Mouse (Mus musculus) forebrain, embryonic 12.5 days (tissue): ENCODE results near the gene Klf12. TPM values are rescaled to one million over a fixed set of nuclear protein-coding genes. Genes with fewer than 3 reads are reported as not detected.

ENCODE experiments used
- ATAC-seq: fragments of 200-750 bp; cut with Nextera tagmentation; 2 replicates; pipeline ENCODE4 v1.8.0; 2017; ENCODE audit warnings: moderate TSS enrichment; ENCODE audit not compliant: low FRiP score
- H3K27ac ChIP-seq: fragments of 300-500 bp; sonication (generic); 2 replicates; pipeline ENCODE4 v1.5.1; 2016; ENCODE audit warnings: mild to moderate bottlenecking
- H3K27me3 ChIP-seq: fragments of 300-500 bp; sonication (generic); 2 replicates; pipeline ENCODE4 v1.6.1; 2016; ENCODE audit warnings: mild to moderate bottlenecking
- H3K36me3 ChIP-seq: fragments of 300-500 bp; sonication (generic); replicated peaks from 2 replicates; pipeline ENCODE4 v1.6.1; 2016; ENCODE audit warnings: mild to moderate bottlenecking
- H3K4me1 ChIP-seq: fragments of 300-500 bp; sonication (generic); 2 replicates; pipeline ENCODE4 v1.6.1; 2016
- H3K4me2 ChIP-seq: fragments of 300-500 bp; sonication (generic); 2 replicates; pipeline ENCODE4 v1.6.1; 2016; ENCODE audit warnings: mild to moderate bottlenecking, moderate library complexity
- H3K4me3 ChIP-seq: fragments of 300-500 bp; sonication (generic); replicated peaks from 2 replicates; pipeline ENCODE4 v1.5.1; 2016; ENCODE audit warnings: mild to moderate bottlenecking
- H3K9ac ChIP-seq: fragments of 300-500 bp; sonication (generic); 2 replicates; pipeline ENCODE4 v1.6.1; 2016; ENCODE audit warnings: mild to moderate bottlenecking
- H3K9me3 ChIP-seq: fragments of 300-500 bp; sonication (generic); 2 replicates; pipeline ENCODE4 v1.6.1; 2016
- WGBS: fragments of 180-500 bp; shearing (Covaris S2); methylation state at CpG from one replicate; pipeline ENCODE4 v1.1.7; 2016; 5-methylcytosine and 5-hydroxymethylcytosine counted together
- polyA plus RNA-seq: library from polyadenylated mRNA; unstranded; fragments of >200 nt; fragmentation: Nextera tagmentation; extraction: Ambion mirVana; gene quantifications from 2 replicates; pipeline ENCODE4 v1.2.1, GENCODE M21; 2016

Gene Klf12
- polyA plus RNA-seq, 1 experiment from 2014 or later, result 45.7 TPM

- Histone ChIP-seq H3K4me3 (peak overlapping the region; percentile 55), H3K27me3 (no peaks in the 10 kb centered on the region), H3K4me1 (peaks cover 27% of the 10 kb centered on the region), H3K27ac (peak overlapping the region; percentile 98), H3K36me3 (0 out of 2 replicates have a peak, but pooled peaks cover under 1% of the 10 kb centered on the region), H3K4me2 (peak overlapping the region; percentile 75), H3K9me3 (peaks cover 1% of the 10 kb centered on the region), H3K9ac (peak overlapping the region; percentile 75)
- under 1% methylated on average over 40 of the region's 48 CpGs for WGBS
- peak; percentile 90 for ATAC-seq
Measured at GRCm38 (mm10) chr14:100284861-100285655, 579 bp upstream of the Klf12 start.

DNA sequence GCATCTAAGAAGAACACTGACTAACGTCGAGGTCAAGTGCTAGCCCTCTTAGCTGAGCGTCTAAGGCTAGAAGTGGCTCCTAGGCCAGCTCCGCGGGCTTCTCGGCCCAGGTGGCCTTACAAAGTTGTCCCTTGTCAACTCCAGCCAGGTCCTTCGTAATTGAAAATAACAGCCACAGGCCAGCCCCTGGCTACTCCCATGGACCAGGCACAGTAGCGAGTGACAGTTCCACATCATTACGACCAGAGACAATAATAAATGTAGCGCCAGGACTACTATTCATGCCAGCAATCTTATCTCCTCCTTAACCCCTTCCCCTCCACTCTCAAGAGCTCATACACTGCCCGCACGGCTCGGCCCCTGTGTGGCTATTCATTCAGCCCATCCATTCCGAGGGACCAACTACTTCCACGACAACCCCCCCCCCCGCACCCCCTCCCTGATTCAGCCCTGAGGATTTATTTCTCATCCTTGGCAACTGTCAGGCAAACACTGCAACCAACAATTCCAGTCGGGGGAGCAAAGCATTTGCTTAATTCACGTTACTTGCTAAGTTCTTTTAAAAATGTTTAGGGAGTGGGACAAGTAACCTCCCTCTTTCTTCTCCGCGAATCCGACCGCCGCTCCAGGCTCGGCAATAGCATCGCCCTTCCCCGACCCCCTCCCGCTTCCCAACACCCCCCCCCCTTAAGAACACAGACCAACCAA is 914 bp downstream of the Klf12 start:
- H3K4me2 ChIP-seq, result peak overlapping the region; percentile 75
- H3K27ac ChIP-seq, result peak overlapping the region; percentile 98
- no peaks in the 10 kb centered on the region for H3K27me3 ChIP-seq
- H3K4me3 ChIP-seq, result peak overlapping the region; percentile 55
- H3K36me3 ChIP-seq, result 0 out of 2 replicates have a peak, but pooled peaks cover 2% of the 10 kb centered on the region
- peak overlapping the region; percentile 75 for H3K9ac ChIP-seq
- H3K9me3 ChIP-seq, result peaks cover 7% of the 10 kb centered on the region
- ATAC-seq, result peak; percentile 5; the same call in 1 of the 2 replicates
- 0% methylated on average over 27 of the region's 27 CpGs for WGBS
- H3K4me1 ChIP-seq, result peaks cover 27% of the 10 kb centered on the region

GRCm38 (mm10) chr14:100282651-100283050 is 1.8 kb downstream of the Klf12 start:
- H3K27ac ChIP-seq, result 0 out of 2 replicates have a peak overlapping the region, but pooled peaks have one; percentile 36
- WGBS, result 5% methylated on average over 7 of the region's 7 CpGs
- peaks cover 27% of the 10 kb centered on the region for H3K4me1 ChIP-seq
- H3K4me3 ChIP-seq, result peak overlapping the region; percentile 55
- H3K9ac ChIP-seq, result peak overlapping the region; percentile 75
- 0 out of 2 replicates have a peak, but pooled peaks cover 2% of the 10 kb centered on the region for H3K36me3 ChIP-seq
- H3K27me3 ChIP-seq, result no peaks in the 10 kb centered on the region
- no peak for ATAC-seq
- H3K4me2 ChIP-seq, result peak overlapping the region; percentile 75
- peaks cover 7% of the 10 kb centered on the region for H3K9me3 ChIP-seq

DNA sequence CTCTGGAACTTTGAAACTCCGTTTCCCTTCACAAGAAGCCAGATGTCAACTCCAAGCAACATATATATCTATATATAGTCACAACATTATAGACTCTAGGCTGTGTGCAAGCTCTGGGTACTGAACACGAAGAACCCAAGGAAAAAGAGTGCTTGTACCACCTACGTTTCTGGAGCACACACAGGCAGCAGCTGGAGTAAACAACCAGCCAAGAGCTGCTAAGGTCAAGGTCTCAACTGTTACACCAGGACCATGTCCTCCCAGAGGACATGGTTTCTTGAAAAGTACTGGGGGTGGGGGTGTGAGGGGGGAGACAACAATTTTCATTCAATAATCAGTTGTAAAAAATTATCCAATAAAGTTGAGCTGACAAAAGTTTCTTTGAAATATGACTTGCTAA is 2.7 kb downstream of the Klf12 start:
- no peak for ATAC-seq
- Histone ChIP-seq H3K4me1 (peaks cover 23% of the 10 kb centered on the region), H3K27ac (no peak overlapping the region), H3K9ac (no peak overlapping the region), H3K27me3 (no peaks in the 10 kb centered on the region), H3K4me3 (no peak overlapping the region), H3K9me3 (peaks cover 7% of the 10 kb centered on the region), H3K36me3 (0 out of 2 replicates have a peak, but pooled peaks cover 2% of the 10 kb centered on the region), H3K4me2 (peak overlapping the region; percentile 24)
- WGBS, result 69% methylated on average over 3 of the region's 3 CpGs

DNA sequence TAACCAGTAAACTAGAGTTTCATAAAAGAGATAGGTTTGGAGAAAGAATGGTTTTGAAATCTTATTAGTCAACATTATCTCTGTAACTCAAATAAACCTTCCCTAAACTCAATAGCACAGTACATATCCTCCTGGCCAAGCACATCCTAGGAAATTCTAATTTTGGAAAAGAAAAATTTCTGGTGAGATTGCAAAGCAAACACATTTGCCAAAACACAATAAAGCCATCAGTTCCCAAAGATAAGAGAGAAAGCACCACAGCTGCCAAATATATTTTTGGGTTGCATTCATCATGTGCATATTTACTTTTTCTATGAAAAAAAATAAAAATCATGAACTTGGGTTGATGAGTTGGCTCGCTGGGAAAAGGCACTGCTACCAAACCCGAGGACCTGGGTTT is 10.3 kb downstream of the Klf12 start:
- Histone ChIP-seq H3K9me3 (no peaks in the 10 kb centered on the region), H3K36me3 (no peaks in the 10 kb centered on the region), H3K9ac (no peak overlapping the region), H3K4me1 (0 out of 2 replicates have a peak, but pooled peaks cover 3% of the 10 kb centered on the region), H3K27ac (no peak overlapping the region), H3K4me2 (no peak overlapping the region), H3K4me3 (no peak overlapping the region), H3K27me3 (no peaks in the 10 kb centered on the region)
- ATAC-seq, result no peak
- 88% methylated on average over 2 of the region's 2 CpGs for WGBS

GRCm38 (mm10) chr14:100260531-100260930 is 23.9 kb downstream of the Klf12 start:
- no peaks in the 10 kb centered on the region for H3K9me3 ChIP-seq
- no peak overlapping the region for H3K27ac ChIP-seq
- 86% methylated on average over 4 of the region's 4 CpGs for WGBS
- H3K36me3 ChIP-seq, result no peaks in the 10 kb centered on the region
- no peak overlapping the region for H3K9ac ChIP-seq
- H3K4me1 ChIP-seq, result 0 out of 2 replicates have a peak, but pooled peaks cover 5% of the 10 kb centered on the region
- no peak overlapping the region for H3K4me2 ChIP-seq
- H3K4me3 ChIP-seq, result no peak overlapping the region
- no peaks in the 10 kb centered on the region for H3K27me3 ChIP-seq
- ATAC-seq, result no peak

- peaks cover 4% of the 10 kb centered on the region; the same call in 1 of the 2 replicates for H3K36me3 ChIP-seq
- H3K9ac ChIP-seq, result no peak overlapping the region
- no peak overlapping the region for H3K4me3 ChIP-seq
- WGBS, result 92% methylated on average over 5 of the region's 5 CpGs
- ATAC-seq, result no peak
- no peak overlapping the region for H3K4me2 ChIP-seq
- no peaks in the 10 kb centered on the region for H3K27me3 ChIP-seq
- H3K27ac ChIP-seq, result no peak overlapping the region
- H3K4me1 ChIP-seq, result peaks cover 7% of the 10 kb centered on the region
- H3K9me3 ChIP-seq, result no peaks in the 10 kb centered on the region
Measured at GRCm38 (mm10) chr14:100243046-100243445, 41.4 kb downstream of the Klf12 start.

DNA sequence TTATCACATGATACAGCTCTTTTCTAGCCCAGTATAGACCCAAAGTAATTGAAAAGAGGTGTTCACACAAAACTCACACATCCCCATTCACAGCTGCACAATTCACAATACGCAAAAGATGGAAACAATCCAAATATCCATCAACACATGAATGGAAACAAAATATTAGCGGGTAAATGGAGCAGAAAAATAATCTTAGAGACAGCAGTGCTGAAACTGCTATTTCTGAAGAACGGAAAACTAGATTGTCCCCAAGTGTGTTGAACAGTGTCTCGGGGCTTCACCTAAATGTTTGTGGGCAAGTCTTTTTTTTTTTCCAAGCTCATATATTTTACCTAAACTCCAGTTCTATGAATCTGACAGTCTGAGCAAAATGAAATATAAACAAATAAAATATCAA is 44.6 kb downstream of the Klf12 start:
- no peak overlapping the region for H3K27ac ChIP-seq
- no peak for ATAC-seq
- peaks cover 4% of the 10 kb centered on the region; the same call in 1 of the 2 replicates for H3K36me3 ChIP-seq
- peaks cover 7% of the 10 kb centered on the region for H3K4me1 ChIP-seq
- H3K9ac ChIP-seq, result no peak overlapping the region
- no peaks in the 10 kb centered on the region for H3K9me3 ChIP-seq
- WGBS, result 90% methylated on average over 4 of the region's 4 CpGs
- no peak overlapping the region for H3K4me2 ChIP-seq
- no peak overlapping the region for H3K4me3 ChIP-seq
- no peaks in the 10 kb centered on the region for H3K27me3 ChIP-seq

DNA sequence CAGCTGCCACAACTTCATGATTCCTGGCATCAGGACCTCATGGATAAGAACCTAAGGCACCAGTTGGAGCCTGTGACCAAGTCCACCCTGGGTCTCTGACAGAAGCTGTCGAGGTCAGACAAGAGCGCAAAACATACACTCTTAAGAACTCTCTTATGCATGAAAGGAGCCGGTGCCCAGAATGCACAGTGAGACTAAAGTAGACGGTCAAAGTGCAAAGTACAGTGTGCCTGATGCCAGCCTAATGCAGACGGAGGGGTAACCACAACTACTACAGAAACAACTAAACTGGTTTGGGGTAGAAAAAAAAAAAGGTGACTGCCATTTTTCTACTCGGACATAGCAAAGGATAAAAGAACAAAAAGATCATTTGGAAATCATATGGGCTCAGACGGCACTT is 47.7 kb downstream of the Klf12 start:
- Histone ChIP-seq H3K4me2 (no peak overlapping the region), H3K9me3 (no peaks in the 10 kb centered on the region), H3K27me3 (no peaks in the 10 kb centered on the region), H3K9ac (no peak overlapping the region), H3K4me3 (no peak overlapping the region), H3K4me1 (no peaks in the 10 kb centered on the region), H3K36me3 (peaks cover 4% of the 10 kb centered on the region; the same call in 1 of the 2 replicates), H3K27ac (no peak overlapping the region)
- no peak for ATAC-seq
- WGBS, result 88% methylated on average over 7 of the region's 7 CpGs

- no peak overlapping the region for H3K4me2 ChIP-seq
- no peaks in the 10 kb centered on the region for H3K27me3 ChIP-seq
- H3K4me3 ChIP-seq, result no peak overlapping the region
- no peak for ATAC-seq
- no peaks in the 10 kb centered on the region for H3K9me3 ChIP-seq
- peaks cover 4% of the 10 kb centered on the region; the same call in 1 of the 2 replicates for H3K36me3 ChIP-seq
- H3K27ac ChIP-seq, result no peak overlapping the region
- 45% methylated on average over 3 of the region's 3 CpGs for WGBS
- H3K4me1 ChIP-seq, result no peaks in the 10 kb centered on the region
- H3K9ac ChIP-seq, result no peak overlapping the region
Measured at GRCm38 (mm10) chr14:100235746-100236145, 48.7 kb downstream of the Klf12 start.

DNA sequence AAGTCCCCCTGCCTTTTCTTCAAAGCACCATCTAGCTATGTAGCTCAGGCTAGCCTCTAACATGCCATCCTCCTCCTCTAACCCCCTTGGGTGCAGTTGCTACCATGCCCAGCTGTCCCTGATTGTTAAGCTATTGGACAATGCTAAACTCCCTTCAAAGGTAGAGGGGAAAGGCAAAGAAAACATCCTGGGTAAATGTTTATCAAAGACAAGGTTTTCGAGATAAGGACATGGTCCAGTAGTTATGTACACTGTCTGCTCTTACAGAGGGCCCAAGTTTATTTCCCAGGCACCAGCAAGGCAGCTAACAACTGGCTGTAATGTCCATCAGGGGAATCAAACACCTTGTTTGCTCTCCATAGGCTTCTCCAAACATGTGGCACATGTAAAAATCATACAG is 53.1 kb downstream of the Klf12 start:
- no peak for ATAC-seq
- Histone ChIP-seq H3K4me2 (no peak overlapping the region), H3K36me3 (no peaks in the 10 kb centered on the region), H3K27me3 (no peaks in the 10 kb centered on the region), H3K9ac (no peak overlapping the region), H3K27ac (no peak overlapping the region), H3K9me3 (no peaks in the 10 kb centered on the region), H3K4me3 (no peak overlapping the region), H3K4me1 (no peaks in the 10 kb centered on the region)
- 83% methylated on average over 1 of the region's 1 CpGs for WGBS

- 94% methylated on average over 6 of the region's 6 CpGs for WGBS
- no peaks in the 10 kb centered on the region for H3K36me3 ChIP-seq
- ATAC-seq, result no peak
Measured at GRCm38 (mm10) chr14:100228120-100228519, 56.4 kb downstream of the Klf12 start.

More at GRCm38 (mm10) chr14:100228120-100228519, 56.4 kb downstream of the Klf12 start:
- Histone ChIP-seq H3K27me3 (no peaks in the 10 kb centered on the region), H3K9ac (no peak overlapping the region), H3K27ac (no peak overlapping the region), H3K4me3 (no peak overlapping the region), H3K4me2 (no peak overlapping the region), H3K9me3 (no peaks in the 10 kb centered on the region), H3K4me1 (peaks cover 9% of the 10 kb centered on the region; the same call in 1 of the 2 replicates)
